Mouse (Mus musculus) gastrocnemius, adult 2 months (tissue): Measurements from ENCODE around the gene Ryk. TPM values are rescaled to one million over a fixed set of nuclear protein-coding genes. Genes with fewer than 3 reads are reported as not detected.
A peak's percentile ranks its signal among the peaks of the same experiment; 100 is the strongest.

Experiments used
- DNase-seq: peaks from one replicate; pipeline ENCODE4 v3.0.0; 2022
- H3K27ac ChIP-seq: fragments of 200-600 bp; 2 replicates; pipeline ENCODE4 v1.8.1; 2022; ENCODE audit warnings: mild to moderate bottlenecking
- H3K4me3 ChIP-seq: fragments of 200-600 bp; 2 replicates; pipeline ENCODE4 v1.8.1; 2022; ENCODE audit warnings: mild to moderate bottlenecking, moderate library complexity
- CTCF ChIP-seq: fragments of 200-600 bp; IDR thresholded peaks from 2 replicates; pipeline ENCODE4 v1.8.1; 2022; ENCODE audit warnings: antibody characterized with exemption, mild to moderate bottlenecking, moderate library complexity
- intact Hi-C: fragments of 180-260 bp; cut with DNase I; formaldehyde crosslinking; loops from one replicate; pipeline ENCODE4 v1.15.1; 2025
- total RNA-seq, 2 experiments: library from RNA; stranded (reverse); gene quantifications; 2 replicates each; pipeline ENCODE4 v1.2.3; 2021

The Ryk gene
- total RNA-seq, 2 experiments from 2014 or later, result 47.6 to 51.4 TPM

DNA sequence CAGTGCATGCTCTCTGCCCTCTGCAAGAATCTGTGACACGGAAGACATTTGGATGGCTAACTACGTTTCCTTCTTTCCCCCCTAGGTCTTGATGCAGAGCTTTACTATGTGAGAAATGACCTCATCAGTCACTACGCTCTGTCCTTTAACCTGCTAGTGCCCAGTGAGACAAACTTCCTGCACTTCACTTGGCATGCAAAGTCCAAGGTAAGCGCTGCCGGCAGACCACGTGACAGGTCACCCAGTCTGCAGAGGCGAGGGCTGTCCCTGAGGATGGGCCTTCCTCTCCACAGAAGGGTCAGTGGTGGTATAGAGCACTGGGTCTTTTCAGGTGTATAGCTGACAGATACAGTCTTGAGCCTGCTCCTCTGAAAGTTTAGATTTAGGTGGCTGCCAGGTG, 27.1 kb downstream of the Ryk start:
- no peak overlapping the region for H3K27ac ChIP-seq
- DNase-seq, result no peak
- intact Hi-C loops, result no loop called here
- TF ChIP-seq CTCF, result no peak
- no peak overlapping the region for H3K4me3 ChIP-seq

DNA sequence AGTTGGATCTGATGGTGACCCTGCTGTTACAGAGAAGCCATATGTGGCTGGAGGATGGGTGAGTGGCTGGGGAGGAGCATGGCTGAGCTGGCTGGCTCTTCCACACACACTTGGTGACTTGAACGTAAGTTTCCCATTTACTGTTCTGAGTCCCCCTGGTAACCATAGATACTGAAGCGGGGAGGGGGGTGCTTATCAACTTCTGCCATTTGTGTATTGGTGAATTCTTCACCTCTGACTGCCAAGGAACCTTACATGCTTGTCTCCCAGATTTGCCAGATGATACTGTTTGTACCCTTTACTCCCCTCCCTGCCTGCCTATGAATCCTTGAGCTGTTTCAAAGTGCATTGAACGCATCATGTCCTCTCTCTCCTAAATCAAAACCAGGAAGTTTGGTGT, 27.5 kb downstream of the Ryk start:
- no peak for DNase-seq
- Histone ChIP-seq H3K4me3 (no peak overlapping the region), H3K27ac (no peak overlapping the region)
- intact Hi-C loops, result no loop called here
- TF ChIP-seq CTCF, result no peak

DNA sequence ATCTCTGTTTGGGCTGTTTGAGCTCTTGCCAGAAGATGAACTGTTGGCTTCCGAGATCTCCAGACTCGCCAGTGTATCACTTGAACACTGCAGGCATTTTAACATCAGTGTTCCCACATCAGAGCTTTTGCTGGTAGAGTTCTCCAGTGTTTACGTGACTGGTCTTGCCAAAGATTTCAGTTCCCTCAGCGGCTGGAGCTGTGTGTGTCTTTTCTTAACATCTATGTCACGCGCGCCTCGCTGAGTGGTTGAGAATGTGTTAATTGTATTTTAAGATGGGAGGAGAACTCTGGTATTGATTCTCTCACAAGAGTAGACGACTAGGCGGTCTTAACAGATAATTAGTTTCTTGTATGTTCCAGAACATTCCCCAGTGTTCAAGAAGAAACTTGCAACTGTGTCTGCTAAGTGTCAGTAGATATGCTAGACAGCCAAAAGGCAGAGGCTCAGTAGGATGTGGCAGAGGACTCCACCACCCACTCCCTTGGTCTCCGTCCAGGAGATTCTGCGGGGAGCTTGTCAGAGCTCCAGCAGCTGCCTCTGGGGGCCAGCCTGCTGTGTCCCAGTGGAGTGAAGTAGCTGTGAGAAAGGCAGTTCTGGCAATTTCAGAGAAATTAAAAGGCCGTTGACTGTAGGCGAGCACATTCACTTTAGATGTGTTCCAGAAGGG, 29.3 kb downstream of the Ryk start:
- peak; percentile 71 for DNase-seq
- TF ChIP-seq CTCF, result no peak
- intact Hi-C loops, result no loop called here
- Histone ChIP-seq H3K27ac (peak overlapping the region; percentile 48), H3K4me3 (no peak overlapping the region)

DNA sequence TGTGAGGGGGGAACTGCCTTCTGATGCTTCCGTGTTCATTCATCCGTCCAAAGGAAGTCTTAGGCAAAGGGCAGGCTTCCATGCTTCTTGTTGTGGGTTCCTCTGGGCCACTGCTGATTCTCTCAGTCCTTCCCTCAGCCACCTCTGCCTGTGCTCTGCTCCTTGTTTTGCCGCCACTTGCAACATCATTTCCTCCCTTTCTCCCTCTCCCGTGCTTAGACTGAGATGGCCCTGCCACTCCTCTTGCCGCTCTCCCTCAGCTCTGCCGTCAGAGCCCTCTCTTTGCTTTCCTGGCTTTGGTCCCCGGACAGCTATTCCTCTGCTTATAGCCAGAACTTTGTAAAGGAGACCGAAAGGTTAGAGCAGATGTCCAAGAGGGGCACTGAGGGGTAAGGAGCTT, 30.2 kb downstream of the Ryk start:
- no peak for TF ChIP-seq CTCF
- Histone ChIP-seq H3K27ac (peak overlapping the region; percentile 48), H3K4me3 (no peak overlapping the region)
- intact Hi-C loops, result loop anchor here (5.0 kb wide), 1 partner anchor 153 kb away; no protein-coding TSS in a partner anchor
- no peak for DNase-seq

DNA sequence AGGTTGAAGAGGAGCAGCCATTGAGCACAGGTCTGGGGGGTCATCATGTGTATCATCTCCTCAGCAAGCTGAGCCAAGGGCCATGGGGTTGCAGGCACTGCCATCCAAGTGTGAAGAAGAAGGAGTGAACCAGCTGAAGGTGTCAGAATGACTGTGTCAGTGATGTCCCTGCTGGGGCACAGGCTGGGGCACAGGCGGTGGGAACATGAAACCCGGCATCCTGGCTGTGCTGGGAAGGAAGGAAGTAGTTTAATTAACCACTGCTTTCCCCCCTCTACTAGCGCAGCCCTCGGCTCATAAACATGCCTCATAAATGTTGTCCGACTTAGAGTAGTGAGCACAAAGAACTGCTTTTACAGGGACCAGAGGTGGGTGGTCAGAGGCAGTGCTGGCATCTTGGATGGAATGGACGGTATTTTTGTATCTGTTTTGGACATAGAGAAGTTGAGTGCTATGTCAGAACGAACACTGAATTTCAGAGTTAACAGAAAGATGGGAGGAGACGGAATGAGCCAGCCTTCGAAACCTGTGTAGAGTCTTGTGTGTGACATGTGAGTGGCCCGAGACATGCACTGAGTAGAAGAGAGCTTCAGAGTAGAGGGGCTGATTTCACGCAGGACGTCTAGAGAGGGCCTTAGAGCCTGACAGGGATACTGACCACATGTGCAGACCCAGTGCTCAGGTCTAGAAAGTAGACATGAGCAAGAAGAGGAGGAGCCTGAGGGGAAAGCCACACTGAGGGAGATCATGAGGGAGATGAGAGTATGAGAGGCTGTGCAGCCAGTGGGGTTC, 31.4 kb downstream of the Ryk start:
- TF ChIP-seq CTCF, result no peak
- DNase-seq, result no peak
- Histone ChIP-seq H3K4me3 (no peak overlapping the region), H3K27ac (0 out of 2 replicates have a peak overlapping the region, but pooled peaks have one; percentile 48)
- intact Hi-C loops, result loop anchor here (2.0 to 5.0 kb wide), 2 partner anchors 81 to 154 kb away; no protein-coding TSS in a partner anchor

DNA sequence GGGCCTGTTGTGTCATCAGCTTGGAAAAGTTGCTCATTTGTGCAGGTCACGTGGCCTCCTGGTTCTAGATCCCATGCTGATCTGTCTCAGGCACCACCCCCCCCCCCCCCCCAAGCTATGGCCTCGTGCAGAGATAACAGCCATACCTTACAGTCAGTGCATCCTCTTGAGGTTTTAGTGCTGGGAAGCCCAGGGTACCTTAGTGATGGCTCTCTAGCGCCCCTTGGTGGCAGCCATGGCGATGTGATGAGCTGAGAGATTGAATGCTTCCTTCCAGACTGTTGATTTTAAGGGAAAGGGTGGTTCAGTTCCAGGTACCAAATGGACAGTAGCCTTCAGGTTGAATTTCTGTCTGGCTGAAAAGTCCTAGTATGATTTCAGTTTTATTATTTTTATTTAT, 32.2 kb downstream of the Ryk start:
- TF ChIP-seq CTCF, result peak; percentile 85
- no peak overlapping the region for H3K27ac ChIP-seq
- intact Hi-C loops, result loop anchor here (1.0 to 5.0 kb wide), 3 partner anchors 82 to 232 kb away; no protein-coding TSS in a partner anchor
- peak; percentile 81 for DNase-seq
- no peak overlapping the region for H3K4me3 ChIP-seq

DNA sequence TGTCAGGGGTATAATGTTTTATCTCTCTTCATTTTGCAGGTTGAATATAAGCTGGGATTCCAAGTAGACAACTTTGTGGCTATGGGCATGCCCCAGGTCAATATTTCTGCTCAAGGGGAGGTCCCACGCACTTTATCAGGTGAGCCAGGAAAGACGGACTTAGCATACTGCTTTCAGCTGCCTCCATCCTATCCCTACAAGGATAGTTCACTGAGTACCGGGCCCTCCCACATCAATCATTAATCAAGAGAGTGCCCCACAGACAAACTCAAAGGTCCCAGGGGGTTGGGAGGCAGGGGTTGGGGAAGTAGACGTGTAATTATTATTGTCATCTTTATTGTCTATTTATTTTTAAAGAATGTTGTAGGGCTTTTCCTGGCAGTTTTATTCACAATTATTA, 32.8 kb downstream of the Ryk start:
- intact Hi-C loops, result loop anchor here (1.0 to 5.0 kb wide), 3 partner anchors 83 to 232 kb away; no protein-coding TSS in a partner anchor
- TF ChIP-seq CTCF, result no peak
- H3K4me3 ChIP-seq, result no peak overlapping the region
- H3K27ac ChIP-seq, result no peak overlapping the region
- DNase-seq, result no peak

DNA sequence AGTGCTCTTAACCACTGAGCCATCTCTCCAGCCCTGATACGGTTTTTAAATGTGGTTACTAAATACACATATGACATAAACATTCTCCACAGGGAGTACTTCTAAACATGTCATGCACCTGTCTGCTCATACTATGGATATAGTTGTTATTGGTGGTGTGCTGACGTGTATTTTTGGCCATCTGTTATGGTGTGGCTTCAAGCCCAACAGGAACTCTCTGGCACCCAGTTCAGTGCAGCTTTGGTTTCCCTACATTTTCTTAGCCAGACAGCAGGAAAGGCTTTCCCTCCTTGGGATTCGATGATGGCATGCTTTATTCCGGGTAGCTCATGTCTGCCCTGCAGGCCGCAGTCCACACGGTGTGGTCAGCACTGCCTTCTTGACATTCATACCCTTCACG, 33.7 kb downstream of the Ryk start:
- intact Hi-C loops, result loop anchor here (5.0 kb wide), 1 partner anchor 156 kb away; no protein-coding TSS in a partner anchor
- H3K27ac ChIP-seq, result no peak overlapping the region
- no peak for TF ChIP-seq CTCF
- no peak for DNase-seq
- no peak overlapping the region for H3K4me3 ChIP-seq

DNA sequence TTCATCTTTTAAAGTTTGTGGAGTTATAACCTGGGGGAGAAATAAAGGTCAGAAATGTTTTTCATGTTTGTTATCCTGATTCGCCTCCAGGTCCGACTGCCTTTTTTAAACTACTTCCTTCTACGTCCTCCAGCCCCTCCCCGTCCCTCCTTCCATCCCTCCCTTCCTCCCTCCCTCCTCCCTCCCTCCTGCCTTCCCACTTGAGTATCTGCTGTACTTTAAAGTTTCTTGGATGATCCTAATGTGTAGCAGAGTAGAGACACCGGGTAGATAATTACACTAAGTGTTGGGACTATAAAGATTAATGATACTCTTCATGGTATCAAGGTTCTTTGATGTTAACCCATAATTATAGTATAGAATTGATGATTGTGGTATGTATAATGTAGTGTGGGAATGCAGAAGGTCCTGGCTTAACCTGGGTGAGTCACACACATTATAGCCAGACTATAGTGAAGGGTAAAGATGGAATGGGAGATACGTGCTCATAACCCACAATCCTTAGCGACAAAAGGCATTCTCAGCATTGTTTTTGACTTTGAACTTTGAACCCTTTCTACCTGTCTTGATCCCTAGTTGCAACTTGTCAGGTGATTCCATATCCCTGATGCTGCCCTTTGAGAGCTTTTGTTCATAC, 41.5 kb downstream of the Ryk start:
- no peak for TF ChIP-seq CTCF
- DNase-seq, result no peak
- intact Hi-C loops, result no loop called here
- Histone ChIP-seq H3K4me3 (no peak overlapping the region), H3K27ac (no peak overlapping the region)

DNA sequence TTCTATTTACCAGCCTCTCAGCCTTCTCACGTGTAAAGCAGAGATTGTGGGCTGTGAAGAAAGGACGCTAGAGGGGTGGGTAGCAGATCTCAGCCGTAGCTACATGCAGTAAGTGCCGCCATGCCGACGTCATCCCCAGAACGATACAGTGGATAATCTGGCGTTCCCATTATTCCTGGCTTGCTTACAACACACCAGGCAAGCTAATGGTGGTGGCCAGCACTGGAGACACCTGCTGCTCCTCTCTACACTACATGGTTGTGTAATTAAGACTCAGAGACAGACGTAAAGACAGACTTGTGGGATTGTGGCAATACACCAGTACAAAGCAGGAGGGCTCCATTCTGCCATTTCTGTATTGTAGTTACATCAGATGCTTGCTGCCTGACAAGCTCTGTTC, 43.2 kb downstream of the Ryk start:
- no peak for TF ChIP-seq CTCF
- intact Hi-C loops, result no loop called here
- no peak overlapping the region for H3K27ac ChIP-seq
- DNase-seq, result no peak
- H3K4me3 ChIP-seq, result no peak overlapping the region

DNA sequence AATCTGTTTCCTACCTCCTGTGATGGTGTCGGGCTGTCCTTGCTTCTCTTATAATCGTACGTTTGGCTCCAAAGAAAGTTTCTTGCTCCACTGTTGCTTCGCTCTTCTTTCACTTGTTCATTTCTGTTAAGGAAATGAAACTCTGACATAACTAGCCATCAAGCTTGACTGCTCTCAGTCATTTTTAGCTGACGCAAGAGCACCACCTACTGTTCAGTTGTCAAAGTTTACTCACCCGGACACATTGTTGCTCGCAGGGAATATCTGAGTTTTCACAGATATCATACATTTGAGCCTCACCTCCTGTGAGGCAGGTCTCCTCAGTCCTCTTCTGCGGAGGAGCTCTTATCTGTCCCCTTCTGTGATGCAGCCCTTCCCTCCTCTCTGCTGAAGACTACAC, 44.8 kb downstream of the Ryk start:
- Histone ChIP-seq H3K27ac (no peak overlapping the region), H3K4me3 (no peak overlapping the region)
- intact Hi-C loops, result no loop called here
- peak; percentile 63 for DNase-seq
- TF ChIP-seq CTCF, result peak; percentile 76

DNA sequence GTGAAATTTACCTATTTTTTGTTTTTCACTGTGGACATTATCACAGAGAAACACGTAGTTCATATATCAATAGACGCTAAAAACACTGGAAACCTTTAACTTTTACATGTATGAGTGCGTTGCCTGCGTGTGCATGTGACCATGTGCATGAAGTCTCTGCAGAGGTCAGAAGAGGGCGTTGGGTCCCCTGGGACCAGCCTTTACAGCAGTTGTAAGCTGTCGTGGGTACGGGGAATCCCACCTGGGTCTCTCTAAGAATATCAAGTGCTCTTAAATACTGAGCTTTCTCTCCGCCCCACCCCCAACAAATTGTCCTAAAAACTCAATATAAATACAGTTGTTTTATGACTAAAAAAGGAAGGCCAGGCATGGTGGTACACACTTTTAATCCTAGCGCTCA, 50.0 kb downstream of the Ryk start:
- intact Hi-C loops, result no loop called here
- TF ChIP-seq CTCF, result no peak
- Histone ChIP-seq H3K27ac (no peak overlapping the region), H3K4me3 (no peak overlapping the region)
- no peak for DNase-seq

DNA sequence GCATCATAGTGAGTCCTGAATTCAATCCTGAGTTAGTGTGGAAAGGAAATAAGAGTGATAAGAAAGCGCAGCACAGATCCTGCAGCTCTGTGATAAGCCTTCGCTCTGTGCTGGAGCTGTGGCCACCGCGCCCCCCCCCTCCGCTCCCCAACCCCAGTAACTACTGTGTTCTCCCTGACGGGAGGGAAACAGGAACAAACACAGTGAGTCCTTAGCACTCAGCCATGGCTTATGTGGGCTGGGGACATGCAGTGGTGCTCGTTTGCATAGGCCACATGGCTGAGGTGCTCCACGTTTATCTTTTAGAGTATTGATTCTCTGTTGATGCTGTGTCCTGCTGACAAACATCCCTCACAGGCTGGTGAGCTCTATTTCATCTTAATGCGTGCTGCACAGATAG, 55.4 kb downstream of the Ryk start:
- intact Hi-C loops, result no loop called here
- H3K27ac ChIP-seq, result no peak overlapping the region

More for the DNA sequence above, 55.4 kb downstream of the Ryk start:
- no peak overlapping the region for H3K4me3 ChIP-seq
- no peak for DNase-seq
- no peak for TF ChIP-seq CTCF
